Mouse (Mus musculus): Measurements from ENCODE around the gene Klhl7. TPM values are rescaled to one million over a fixed set of nuclear protein-coding genes. Genes with fewer than 3 reads are reported as not detected.

The Klhl7 gene
- total RNA-seq (2021), result 10 to 100 TPM; 87.9 to 91.3 TPM
- long read RNA-seq, transcript Klhl7-201 (11 exons, 2,966 nt), result major isoform, 68 of 84 reads
- long read RNA-seq, partial matches to known transcripts, result 6 of 84 reads
- long read RNA-seq, other reads (novel, unspliced or antisense), result 9 of 84 reads

- peak; percentile 80 to 90 for DNase-seq (ENCODE audit: low spot score in 2 of 2)
Observed at GRCm38 (mm10) chr5:24100106-24100809, at the start of gene Klhl7. Gene Klhl7 (plus strand): TSS chr5:24100605.

- no peak for DNase-seq (ENCODE audit: low spot score in 2 of 2)
Observed at GRCm38 (mm10) chr5:24051755-24052675, 48.4 kb upstream of the Klhl7 start.

- DNase-seq (ENCODE audit: low spot score in 2 of 2), result no peak
Observed at GRCm38 (mm10) chr5:24053245-24054190, 46.9 kb upstream of the Klhl7 start.

- DNase-seq (ENCODE audit: low spot score in 2 of 2), result no peak
Observed at GRCm38 (mm10) chr5:24054382-24054781, 46.0 kb upstream of the Klhl7 start.

- DNase-seq (ENCODE audit: low spot score in 2 of 2), result no peak
Observed at GRCm38 (mm10) chr5:24056865-24057264, 43.5 kb upstream of the Klhl7 start.

GRCm38 (mm10) chr5:24057592-24057991 is 42.8 kb upstream of the Klhl7 start:
- no peak for DNase-seq (ENCODE audit: low spot score in 2 of 2)

- DNase-seq (ENCODE audit: low spot score in 2 of 2), result no peak
Observed at GRCm38 (mm10) chr5:24060949-24061348, 39.5 kb upstream of the Klhl7 start.

GRCm38 (mm10) chr5:24063034-24063433 is 37.4 kb upstream of the Klhl7 start:
- no peak for DNase-seq (ENCODE audit: low spot score in 2 of 2)

- DNase-seq (ENCODE audit: low spot score in 2 of 2), result no peak
Observed at GRCm38 (mm10) chr5:24063545-24063944, 36.9 kb upstream of the Klhl7 start.

GRCm38 (mm10) chr5:24068955-24069354 is 31.4 kb upstream of the Klhl7 start:
- no peak for DNase-seq (ENCODE audit: low spot score in 2 of 2)

GRCm38 (mm10) chr5:24072031-24072430 is 28.4 kb upstream of the Klhl7 start:
- DNase-seq (ENCODE audit: low spot score in 2 of 2), result no peak

- DNase-seq (ENCODE audit: low spot score in 2 of 2), result peak; percentile 44 to 82
Observed at GRCm38 (mm10) chr5:24076986-24077718, 23.3 kb upstream of the Klhl7 start.

GRCm38 (mm10) chr5:24077739-24078306 is 22.6 kb upstream of the Klhl7 start:
- no peak for DNase-seq (ENCODE audit: low spot score in 2 of 2)

- no peak for DNase-seq (ENCODE audit: low spot score in 2 of 2)
Observed at GRCm38 (mm10) chr5:24078420-24079179, 21.8 kb upstream of the Klhl7 start.

GRCm38 (mm10) chr5:24080826-24081225 is 19.6 kb upstream of the Klhl7 start:
- DNase-seq (ENCODE audit: low spot score in 2 of 2), result no peak

GRCm38 (mm10) chr5:24084835-24085234 is 15.6 kb upstream of the Klhl7 start:
- DNase-seq (ENCODE audit: low spot score in 2 of 2), result no peak

GRCm38 (mm10) chr5:24086241-24086640 is 14.2 kb upstream of the Klhl7 start:
- DNase-seq (ENCODE audit: low spot score in 2 of 2), result no peak

GRCm38 (mm10) chr5:24086865-24087264 is 13.5 kb upstream of the Klhl7 start:
- DNase-seq (ENCODE audit: low spot score in 2 of 2), result no peak

GRCm38 (mm10) chr5:24088451-24088850 is 12.0 kb upstream of the Klhl7 start:
- no peak for DNase-seq (ENCODE audit: low spot score in 2 of 2)
